Mouse (Mus musculus) monocyte, adult 5-6 weeks (primary cell): Measurements from ENCODE around the gene Reep3. TPM values are rescaled to one million over a fixed set of nuclear protein-coding genes. Genes with fewer than 3 reads are reported as not detected.
A peak's percentile ranks its signal among the peaks of the same experiment; 100 is the strongest.

ENCODE experiments used
- ATAC-seq: fragments of 153-309, 156-312 bp; replicated peaks from 2 replicates; pipeline ENCODE4 v1.8.0; 2017; ENCODE audit warnings: mild to moderate bottlenecking; ENCODE audit not compliant: low TSS enrichment, insufficient number of reproducible peaks, severe bottlenecking, poor library complexity, low FRiP score
- total RNA-seq: library from RNA; stranded (forward); fragments of 200-1000, 200-491, 200-594 nt; gene quantifications from 3 replicates; pipeline ENCODE4 v1.2.3, GENCODE M21; 2017

Gene Reep3
- total RNA-seq, 1 experiment from 2014 or later, result 12.9 TPM

- ATAC-seq, result no peak; the same call in 1 of the 2 replicates
Measured at GRCm38 (mm10) chr10:67036542-67036941, 60.2 kb downstream of the Reep3 start.

- no peak for ATAC-seq
Measured at GRCm38 (mm10) chr10:67036141-67036540, 60.6 kb downstream of the Reep3 start.

- no peak for ATAC-seq
Measured at GRCm38 (mm10) chr10:67031186-67031585, 65.6 kb downstream of the Reep3 start.

- ATAC-seq, result no peak
Measured at GRCm38 (mm10) chr10:67029297-67029696, 67.4 kb downstream of the Reep3 start.

GRCm38 (mm10) chr10:67026375-67026774, 70.4 kb downstream of the Reep3 start:
- no peak for ATAC-seq

- peak; percentile 89 for ATAC-seq
Measured at GRCm38 (mm10) chr10:67025573-67026236, 71.0 kb downstream of the Reep3 start.

- no peak for ATAC-seq
Measured at GRCm38 (mm10) chr10:67024391-67024790, 72.4 kb downstream of the Reep3 start.

GRCm38 (mm10) chr10:67023092-67023491, 73.7 kb downstream of the Reep3 start:
- ATAC-seq, result no peak

- no peak for ATAC-seq
Measured at GRCm38 (mm10) chr10:67021494-67021893, 75.3 kb downstream of the Reep3 start.

GRCm38 (mm10) chr10:67018875-67019274, 77.9 kb downstream of the Reep3 start:
- no peak for ATAC-seq

GRCm38 (mm10) chr10:67017891-67018290, 78.9 kb downstream of the Reep3 start:
- no peak for ATAC-seq

GRCm38 (mm10) chr10:67017315-67017714, 79.4 kb downstream of the Reep3 start:
- no peak for ATAC-seq

- ATAC-seq, result no peak
Measured at GRCm38 (mm10) chr10:67016615-67017278, 80.0 kb downstream of the Reep3 start.

- ATAC-seq, result no peak
Measured at GRCm38 (mm10) chr10:67014746-67015145, 82.0 kb downstream of the Reep3 start.

- no peak for ATAC-seq
Measured at GRCm38 (mm10) chr10:67010521-67010920, 86.2 kb downstream of the Reep3 start.

GRCm38 (mm10) chr10:67004527-67005042, 92.2 kb downstream of the Reep3 start:
- 0 out of 2 replicates have a peak, but pooled peaks have one; percentile 10 for ATAC-seq

- peak; percentile 80 for ATAC-seq
Measured at GRCm38 (mm10) chr10:67003743-67004526, 92.8 kb downstream of the Reep3 start.

- ATAC-seq, result no peak
Measured at GRCm38 (mm10) chr10:67003009-67003742, 93.6 kb downstream of the Reep3 start.
